Mouse (Mus musculus) MEL (cell line): Measurements from ENCODE around the gene Eif4e3.

Experiments used
- BHLHE40 ChIP-seq: IDR thresholded peaks from 2 replicates; pipeline ENCODE4 v1.6.1; 2012; ENCODE audit warnings: low read depth, mild to moderate bottlenecking, inconsistent platforms, low read length, improper control_type of control experiment, borderline replicate concordance
- CHD2 ChIP-seq: IDR thresholded peaks from 2 replicates; pipeline ENCODE4 v1.6.1; 2011; ENCODE audit warnings: low read length, improper control_type of control experiment
- CTCF ChIP-seq, 3 experiments: IDR thresholded peaks in 2 of 3; conservative IDR thresholded peaks in 1 of 3; 2 replicates each; pipeline ENCODE4 v1.5.1; 2011 to 2012; ENCODE audit warnings: low read length in 3 of 3, low read depth in 2 of 3, mild to moderate bottlenecking in 2 of 3, improper control_type of control experiment in 1 of 3, inconsistent platforms in 1 of 3, mixed read lengths in 1 of 3, moderate library complexity in 1 of 3; ENCODE audit not compliant: control insufficient read depth in 1 of 3, insufficient read depth in 1 of 3, poor library complexity in 1 of 3, severe bottlenecking in 1 of 3
- ELF1 ChIP-seq: IDR thresholded peaks from 2 replicates; pipeline ENCODE4 v1.6.1; 2014; ENCODE audit warnings: low read depth, mild to moderate bottlenecking, inconsistent platforms, low read length, improper control_type of control experiment, moderate library complexity
- HCFC1 ChIP-seq: IDR thresholded peaks from 2 replicates; pipeline ENCODE4 v1.6.1; 2012; ENCODE audit warnings: low read depth, mild to moderate bottlenecking, inconsistent platforms, low read length, improper control_type of control experiment, moderate library complexity
- JUND ChIP-seq: IDR thresholded peaks from 2 replicates; pipeline ENCODE4 v1.6.1; 2011; ENCODE audit warnings: low read depth, mild to moderate bottlenecking, improper control_type of control experiment, low read length
- MAX ChIP-seq: IDR thresholded peaks from 2 replicates; pipeline ENCODE4 v1.6.1; 2011; ENCODE audit warnings: low read length, improper control_type of control experiment
- POLR2A ChIP-seq, 2 experiments: IDR thresholded peaks; 2 replicates each; pipeline ENCODE4 v1.6.1; 2011 to 2012; ENCODE audit warnings: low read length in 2 of 2, mild to moderate bottlenecking in 2 of 2, control low read depth in 1 of 2, improper control_type of control experiment in 1 of 2, low read depth in 1 of 2, moderate library complexity in 1 of 2; ENCODE audit not compliant: control insufficient read depth in 1 of 2, insufficient read depth in 1 of 2, poor library complexity in 1 of 2
- POLR2AphosphoS2 ChIP-seq: IDR thresholded peaks from 2 replicates; pipeline ENCODE4 v1.6.1; 2011; ENCODE audit warnings: low read length, improper control_type of control experiment
- TBP ChIP-seq: IDR thresholded peaks from 2 replicates; pipeline ENCODE4 v1.8.0; 2011; ENCODE audit warnings: low read depth, low read length, improper control_type of control experiment

GRCm38 (mm10) chr6:99600168-99600793 lies 66.3 kb downstream of the Eif4e3 start:
- TF ChIP-seq CHD2 = no peak
- no peak for TF ChIP-seq POLR2AphosphoS2
- no peak for TF ChIP-seq HCFC1
- no peak for TF ChIP-seq BHLHE40
- no peak for TF ChIP-seq MAX
- peak in 1 of 3 experiments; percentile 65; a peak in 2 of 6 replicates for TF ChIP-seq CTCF (IDR thresholded peaks at IDR 0.05 in 2 of 3, conservative IDR thresholded peaks at IDR 0.05 in 1 of 3; ENCODE audit: control insufficient read depth in 1 of 3, insufficient read depth in 1 of 3, low read depth in 2 of 3, low read length in 3 of 3, poor library complexity in 1 of 3, severe bottlenecking in 1 of 3)
- TF ChIP-seq ELF1 = no peak
- no peak for TF ChIP-seq POLR2A (IDR thresholded peaks at IDR 0.05; ENCODE audit: control insufficient read depth in 1 of 2, insufficient read depth in 1 of 2, low read depth in 1 of 2, low read length in 2 of 2, poor library complexity in 1 of 2)
- no peak for TF ChIP-seq TBP
- no peak for TF ChIP-seq JUND
